Mouse (Mus musculus) kidney, embryonic 15.5 days (tissue): ENCODE results near the gene Barhl2. TPM values are rescaled to one million over a fixed set of nuclear protein-coding genes. Genes with fewer than 3 reads are reported as not detected.

Experiments used
- ATAC-seq: fragments of 200-750 bp; cut with Nextera tagmentation; replicated peaks from 2 replicates; pipeline ENCODE4 v1.8.0; 2017; ENCODE audit warnings: moderate TSS enrichment; ENCODE audit not compliant: low FRiP score
- H3K27ac ChIP-seq: fragments of 300-500 bp; sonication (generic); 2 replicates; pipeline ENCODE4 v1.5.1; 2015; ENCODE audit warnings: mild to moderate bottlenecking, inconsistent platforms
- H3K27me3 ChIP-seq: fragments of 300-500 bp; sonication (generic); 2 replicates; pipeline ENCODE4 v1.6.1; 2015; ENCODE audit warnings: inconsistent platforms
- H3K36me3 ChIP-seq: fragments of 300-500 bp; sonication (generic); 2 replicates; pipeline ENCODE4 v1.6.1; 2015; ENCODE audit warnings: inconsistent platforms
- H3K4me1 ChIP-seq: fragments of 300-500 bp; sonication (generic); 2 replicates; pipeline ENCODE4 v1.6.1; 2015; ENCODE audit warnings: inconsistent platforms
- H3K4me2 ChIP-seq: fragments of 300-500 bp; sonication (generic); 2 replicates; pipeline ENCODE4 v1.6.1; 2015; ENCODE audit warnings: moderate library complexity, mild to moderate bottlenecking, inconsistent platforms
- H3K4me3 ChIP-seq: fragments of 300-500 bp; sonication (generic); replicated peaks from 2 replicates; pipeline ENCODE4 v1.5.1; 2015; ENCODE audit warnings: mild to moderate bottlenecking, inconsistent platforms
- H3K9ac ChIP-seq: fragments of 300-500 bp; sonication (generic); 2 replicates; pipeline ENCODE4 v1.6.1; 2015; ENCODE audit warnings: mild to moderate bottlenecking, inconsistent platforms
- H3K9me3 ChIP-seq: fragments of 300-500 bp; sonication (generic); replicated peaks from 2 replicates; pipeline ENCODE4 v1.6.1; 2016; ENCODE audit warnings: inconsistent platforms
- WGBS: fragments of 180-500 bp; shearing (Covaris S2); methylation state at CpG from one replicate; pipeline ENCODE4 v1.1.7; 2015; ENCODE audit warnings: mixed read lengths; 5-methylcytosine and 5-hydroxymethylcytosine counted together
- polyA plus RNA-seq: library from polyadenylated mRNA; unstranded; fragments of >200 nt; fragmentation: Nextera tagmentation; extraction: Ambion mirVana; gene quantifications from 2 replicates; pipeline ENCODE4 v1.2.1, GENCODE M21; 2015

Barhl2 gene
- polyA plus RNA-seq, 1 experiment from 2014 or later, result not detected

GRCm38 (mm10) chr5:106420871-106421270 lies 37.1 kb downstream of the Barhl2 start:
- H3K9ac ChIP-seq, result no peak overlapping the region
- no peak overlapping the region for H3K27ac ChIP-seq
- ATAC-seq, result no peak
- H3K4me1 ChIP-seq, result 0 out of 2 replicates have a peak, but pooled peaks cover 6% of the 10 kb centered on the region
- H3K36me3 ChIP-seq, result no peaks in the 10 kb centered on the region
- WGBS, result 74% methylated on average over 8 of the region's 8 CpGs
- H3K4me2 ChIP-seq, result no peak overlapping the region
- H3K4me3 ChIP-seq, result no peak overlapping the region
- H3K27me3 ChIP-seq, result no peaks in the 10 kb centered on the region
- no peaks in the 10 kb centered on the region for H3K9me3 ChIP-seq

- H3K27me3 ChIP-seq, result no peaks in the 10 kb centered on the region
- WGBS, result 75% methylated on average over 11 of the region's 11 CpGs
- ATAC-seq, result no peak
These were observed 37.6 kb downstream of the Barhl2 start for GRCm38 (mm10) chr5:106420370-106420769.

GRCm38 (mm10) chr5:106417210-106417609 lies 40.8 kb downstream of the Barhl2 start:
- H3K27ac ChIP-seq, result no peak overlapping the region
- 29% methylated on average over 7 of the region's 7 CpGs for WGBS
- H3K4me1 ChIP-seq, result 0 out of 2 replicates have a peak, but pooled peaks cover 6% of the 10 kb centered on the region
- H3K27me3 ChIP-seq, result no peaks in the 10 kb centered on the region
- H3K4me2 ChIP-seq, result no peak overlapping the region
- H3K9ac ChIP-seq, result no peak overlapping the region
- H3K36me3 ChIP-seq, result no peaks in the 10 kb centered on the region
- no peaks in the 10 kb centered on the region for H3K9me3 ChIP-seq
- no peak overlapping the region for H3K4me3 ChIP-seq
- no peak for ATAC-seq

More at GRCm38 (mm10) chr5:106420370-106420769, 37.6 kb downstream of the Barhl2 start:
- H3K9ac ChIP-seq, result no peak overlapping the region
- no peak overlapping the region for H3K27ac ChIP-seq
- no peak overlapping the region for H3K4me2 ChIP-seq
- no peaks in the 10 kb centered on the region for H3K36me3 ChIP-seq
- H3K4me3 ChIP-seq, result no peak overlapping the region
- no peaks in the 10 kb centered on the region for H3K9me3 ChIP-seq
- 0 out of 2 replicates have a peak, but pooled peaks cover 6% of the 10 kb centered on the region for H3K4me1 ChIP-seq

GRCm38 (mm10) chr5:106416550-106416949 lies 41.4 kb downstream of the Barhl2 start:
- H3K36me3 ChIP-seq, result no peaks in the 10 kb centered on the region
- WGBS, result 58% methylated on average over 6 of the region's 6 CpGs
- 0 out of 2 replicates have a peak, but pooled peaks cover 6% of the 10 kb centered on the region for H3K4me1 ChIP-seq
- no peak overlapping the region for H3K4me2 ChIP-seq
- H3K9ac ChIP-seq, result no peak overlapping the region
- H3K27ac ChIP-seq, result no peak overlapping the region
- H3K27me3 ChIP-seq, result no peaks in the 10 kb centered on the region
- no peak for ATAC-seq
- no peak overlapping the region for H3K4me3 ChIP-seq
- H3K9me3 ChIP-seq, result no peaks in the 10 kb centered on the region

GRCm38 (mm10) chr5:106415734-106416133 lies 42.2 kb downstream of the Barhl2 start:
- no peak for ATAC-seq
- no peaks in the 10 kb centered on the region for H3K36me3 ChIP-seq
- H3K4me2 ChIP-seq, result no peak overlapping the region
- no peaks in the 10 kb centered on the region for H3K27me3 ChIP-seq
- H3K4me3 ChIP-seq, result no peak overlapping the region
- H3K27ac ChIP-seq, result no peak overlapping the region
- WGBS, result 70% methylated on average over 6 of the region's 6 CpGs
- H3K9me3 ChIP-seq, result no peaks in the 10 kb centered on the region
- no peak overlapping the region for H3K9ac ChIP-seq
- H3K4me1 ChIP-seq, result 0 out of 2 replicates have a peak, but pooled peaks cover 6% of the 10 kb centered on the region

- Histone ChIP-seq H3K4me1 (no peaks in the 10 kb centered on the region), H3K27ac (no peak overlapping the region), H3K9ac (no peak overlapping the region), H3K27me3 (no peaks in the 10 kb centered on the region), H3K4me2 (no peak overlapping the region), H3K9me3 (no peaks in the 10 kb centered on the region), H3K4me3 (no peak overlapping the region), H3K36me3 (no peaks in the 10 kb centered on the region)
- no peak for ATAC-seq
- 87% methylated on average over 2 of the region's 2 CpGs for WGBS
These were observed 55.2 kb downstream of the Barhl2 start for GRCm38 (mm10) chr5:106402761-106403160.

Other genes with a start within 250 kb of the Barhl2 start
- gene Gm17304, start 150.9 kb upstream of the Barhl2 start, polyA plus RNA-seq, result not detected in 2 replicates
- gene Zfp644, start 239.1 kb upstream of the Barhl2 start, polyA plus RNA-seq, result 61.0 and 63.7 TPM in 2 replicates